Mouse (Mus musculus) embryonic fibroblast, embryonic 13.5 days (primary cell): ENCODE measurements around the gene Pcgf6. TPM values are rescaled to one million over a fixed set of nuclear protein-coding genes. Genes with fewer than 3 reads are reported as not detected.
"Not testable (repeated sequence)": the region's sequence is repeated elsewhere in the genome, so short reads cannot be mapped to it uniquely, and the experiment has no call there.

Experiments
- H3K27ac ChIP-seq: 2 replicates; pipeline ENCODE4 v1.5.1; 2012; ENCODE audit warnings: low read length, control low read depth, inconsistent platforms; ENCODE audit not compliant: insufficient read depth
- H3K4me1 ChIP-seq: 2 replicates; pipeline ENCODE4 v1.6.1; 2011; ENCODE audit warnings: low read length; ENCODE audit not compliant: control insufficient read depth, insufficient read depth
- H3K4me3 ChIP-seq: 2 replicates; pipeline ENCODE4 v1.5.1; 2011; ENCODE audit warnings: mild to moderate bottlenecking, control low read depth, low read length; ENCODE audit not compliant: insufficient read depth
- CTCF ChIP-seq: IDR thresholded peaks from 2 replicates; pipeline ENCODE4 v1.5.1; 2011; ENCODE audit warnings: mild to moderate bottlenecking, control low read depth, low read length, moderate library complexity, borderline replicate concordance; ENCODE audit not compliant: insufficient read depth
- POLR2A ChIP-seq: IDR thresholded peaks from 2 replicates; pipeline ENCODE4 v1.6.1; 2011; ENCODE audit warnings: low read depth, mild to moderate bottlenecking, control low read depth, low read length, moderate library complexity
- polyA plus RNA-seq: library from polyadenylated mRNA; stranded (reverse); fragments of >200 nt; gene quantifications from 2 replicates; pipeline ENCODE4 v1.2.4, GENCODE M21; 2011; ENCODE audit warnings: low read depth; ENCODE audit not compliant: missing spikeins, insufficient read length

The Pcgf6 gene
- polyA plus RNA-seq, 1 experiment = 18.4 TPM

DNA sequence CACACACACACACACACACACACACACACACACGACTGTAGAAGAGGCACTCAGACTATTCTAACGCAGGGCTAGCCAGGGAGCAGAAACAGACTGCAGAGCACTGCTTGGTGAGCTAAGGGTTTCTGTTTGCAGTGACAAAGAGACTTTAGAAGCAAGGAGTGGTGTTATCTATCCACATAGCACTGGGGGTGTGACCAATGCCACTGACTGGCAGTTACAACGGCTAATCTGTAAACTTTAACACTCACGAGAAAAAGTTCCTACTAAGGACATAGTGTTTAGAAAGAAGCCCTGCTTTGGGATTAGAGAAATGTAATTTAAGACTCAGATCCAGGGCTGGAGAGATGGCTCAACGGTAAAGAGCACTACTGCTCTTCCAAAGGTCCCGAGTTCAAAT lies 51.0 kb downstream of the Pcgf6 start:
- no peak overlapping the region for H3K4me3 ChIP-seq
- no peak overlapping the region for H3K27ac ChIP-seq
- H3K4me1 ChIP-seq = no peaks in the 10 kb centered on the region
- TF ChIP-seq POLR2A (no peak), CTCF (no peak)

DNA sequence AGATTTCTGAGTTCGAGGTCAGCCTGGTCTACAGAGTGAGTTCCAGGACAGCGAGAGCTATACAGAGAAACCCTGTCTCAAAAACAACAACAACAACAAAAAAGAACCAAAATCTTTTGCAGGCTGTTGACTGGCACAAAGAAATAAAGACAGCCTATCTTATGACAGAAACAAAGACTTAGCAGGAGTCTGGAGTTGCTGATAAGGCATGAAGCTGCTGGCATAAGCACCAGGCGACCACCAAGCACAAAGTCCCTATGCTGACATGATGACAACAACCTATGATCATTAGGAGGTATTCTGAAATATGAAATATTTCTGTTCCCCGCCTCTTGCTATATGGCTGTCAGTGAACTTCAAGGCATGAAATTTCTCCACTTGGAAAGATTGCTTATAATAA lies 51.8 kb downstream of the Pcgf6 start:
- Histone ChIP-seq H3K4me1 (no peaks in the 10 kb centered on the region), H3K27ac (no peak overlapping the region), H3K4me3 (no peak overlapping the region)
- TF ChIP-seq CTCF (no peak), POLR2A (no peak)

DNA sequence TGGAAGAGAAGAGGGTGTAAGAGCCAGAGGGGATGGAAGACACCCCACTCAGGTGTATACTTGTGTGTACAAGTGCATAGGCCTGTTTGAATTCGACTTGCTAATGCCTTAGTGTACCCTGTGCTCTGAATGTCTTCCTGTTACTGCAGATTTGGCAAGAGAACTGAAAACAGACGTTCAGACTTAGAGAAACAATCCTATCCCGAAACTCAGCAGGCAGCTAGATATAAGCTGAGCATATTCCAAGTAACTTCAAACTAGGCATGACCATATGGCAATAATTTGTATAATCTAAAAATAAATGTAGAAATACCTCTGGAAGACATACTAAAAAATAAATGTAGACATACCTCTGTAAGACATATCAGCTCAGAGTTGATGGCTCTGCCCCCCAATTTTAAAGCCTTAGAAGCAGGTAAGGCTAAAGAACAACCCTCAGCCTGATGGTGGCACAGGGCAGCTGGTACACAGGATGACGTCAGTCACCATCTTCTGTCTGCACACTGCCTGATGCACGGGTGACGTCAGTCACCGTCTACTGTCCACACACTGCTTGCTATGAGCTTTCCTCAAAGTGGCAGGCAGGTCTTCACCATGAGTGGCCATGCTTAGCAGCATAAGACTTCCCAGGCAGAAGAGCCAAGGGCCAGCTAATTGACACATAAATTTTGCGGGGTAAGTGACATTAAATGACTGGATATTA lies 52.4 kb downstream of the Pcgf6 start:
- Histone ChIP-seq H3K4me1 (no peaks in the 10 kb centered on the region), H3K4me3 (no peak overlapping the region), H3K27ac (no peak overlapping the region)
- TF ChIP-seq POLR2A = no peak
- TF ChIP-seq CTCF = no peak

DNA sequence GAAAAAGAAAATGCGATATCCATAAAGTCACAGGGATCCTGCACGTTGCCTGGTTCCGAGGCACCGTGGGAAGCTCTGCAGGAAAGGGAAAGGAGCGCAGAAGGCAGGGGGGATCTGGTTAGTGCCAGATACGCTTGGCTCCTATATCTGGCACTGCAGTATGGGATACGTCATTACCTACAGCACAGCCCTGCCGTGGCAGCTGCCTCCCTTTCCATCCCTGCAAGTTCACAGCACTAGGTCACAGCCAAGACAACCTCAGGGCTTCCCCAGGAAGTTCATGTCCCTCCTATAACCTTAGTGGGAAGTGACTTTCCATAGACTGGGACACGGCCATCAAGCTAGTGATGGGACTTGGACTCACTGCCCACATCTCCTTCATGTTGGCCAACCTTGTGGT lies 54.6 kb downstream of the Pcgf6 start:
- TF ChIP-seq POLR2A (no peak), CTCF (no peak)
- Histone ChIP-seq H3K4me3 (no peak overlapping the region), H3K4me1 (no peaks in the 10 kb centered on the region), H3K27ac (no peak overlapping the region)

DNA sequence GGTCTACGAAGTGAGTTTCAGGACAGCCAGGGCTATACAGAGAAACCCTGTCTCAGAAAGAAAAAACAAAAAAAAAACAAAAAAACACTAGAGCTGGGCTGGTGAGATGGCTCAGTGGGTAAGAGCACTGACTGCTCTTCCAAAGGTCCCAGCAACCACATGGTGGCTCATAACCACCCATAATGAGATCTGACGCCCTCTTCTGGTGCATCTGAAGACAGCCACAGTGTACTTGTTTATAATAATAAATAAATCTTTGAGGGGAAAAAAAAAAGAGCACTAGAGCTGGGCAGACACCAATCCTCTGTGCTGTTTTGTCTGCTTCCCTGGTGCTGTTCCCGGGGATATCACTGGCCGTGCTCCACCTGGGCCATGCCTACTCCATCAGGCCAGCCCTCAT lies 58.4 kb downstream of the Pcgf6 start:
- not testable (repeated sequence) for H3K4me3 ChIP-seq, H3K4me1 ChIP-seq, H3K27ac ChIP-seq

DNA sequence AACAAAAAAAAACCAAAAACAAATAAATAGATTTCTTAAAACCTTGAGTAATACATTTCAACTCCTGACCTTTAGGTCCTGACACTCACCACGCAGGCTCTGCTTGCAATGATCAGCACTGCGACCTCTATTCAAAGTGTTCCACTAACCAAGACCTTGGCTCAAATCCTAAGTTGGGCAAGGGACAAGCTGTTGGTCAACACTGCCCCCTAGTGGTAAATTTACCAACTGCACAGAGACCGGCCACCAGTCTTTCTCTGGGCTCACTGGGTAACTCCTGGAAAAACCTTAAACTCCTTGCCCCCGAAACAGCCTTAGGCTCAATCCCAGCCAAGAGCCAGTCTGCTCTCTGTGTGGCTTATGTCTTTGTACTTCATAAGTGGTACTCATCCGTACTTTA lies 59.6 kb downstream of the Pcgf6 start:
- H3K4me1 ChIP-seq = no peaks in the 10 kb centered on the region
- no peak overlapping the region for H3K27ac ChIP-seq
- no peak overlapping the region for H3K4me3 ChIP-seq
- TF ChIP-seq POLR2A (no peak), CTCF (peak; percentile 52; the same call in 1 of the 2 replicates)

DNA sequence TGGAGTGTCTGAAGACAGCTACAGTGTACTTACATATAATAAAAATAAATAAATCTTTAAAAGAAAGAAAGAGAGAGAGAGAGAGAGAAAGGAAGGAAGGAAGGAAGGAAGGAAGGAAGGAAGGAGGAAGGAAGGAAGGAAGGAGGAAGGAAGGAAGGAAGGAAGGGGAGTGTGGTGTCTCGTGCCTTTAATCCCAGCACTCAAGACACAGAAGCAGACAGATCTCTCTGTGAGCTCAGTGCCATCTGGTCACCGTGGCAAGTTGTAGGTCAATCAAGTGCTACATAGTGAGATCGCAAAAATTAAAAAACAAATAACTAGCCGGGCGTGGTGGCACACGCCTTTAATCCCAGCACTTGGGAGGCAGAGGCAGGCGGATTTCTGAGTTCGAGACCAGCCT lies 60.1 kb downstream of the Pcgf6 start:
- not testable (repeated sequence) for H3K27ac ChIP-seq, H3K4me1 ChIP-seq, H3K4me3 ChIP-seq

DNA sequence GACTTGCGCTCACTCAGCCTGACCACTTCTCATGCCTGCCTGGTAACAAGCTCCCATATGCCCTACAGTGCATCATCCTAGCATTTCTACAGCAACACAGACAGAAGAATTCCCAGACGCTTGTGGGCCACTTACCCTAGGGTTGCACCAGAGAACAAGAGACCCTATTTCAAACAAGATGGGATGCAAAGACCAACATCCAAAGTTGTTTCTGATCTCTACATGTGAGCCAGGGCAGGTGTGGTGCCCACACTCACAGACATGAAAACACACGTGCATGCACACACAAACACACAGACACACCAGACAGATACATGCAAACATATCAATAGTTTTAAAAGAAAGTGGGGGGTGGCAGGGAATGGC lies 60.6 kb downstream of the Pcgf6 start:
- H3K4me1 ChIP-seq = no peaks in the 10 kb centered on the region
- no peak overlapping the region for H3K27ac ChIP-seq
- H3K4me3 ChIP-seq = no peak overlapping the region
- TF ChIP-seq POLR2A (no peak), CTCF (no peak)

DNA sequence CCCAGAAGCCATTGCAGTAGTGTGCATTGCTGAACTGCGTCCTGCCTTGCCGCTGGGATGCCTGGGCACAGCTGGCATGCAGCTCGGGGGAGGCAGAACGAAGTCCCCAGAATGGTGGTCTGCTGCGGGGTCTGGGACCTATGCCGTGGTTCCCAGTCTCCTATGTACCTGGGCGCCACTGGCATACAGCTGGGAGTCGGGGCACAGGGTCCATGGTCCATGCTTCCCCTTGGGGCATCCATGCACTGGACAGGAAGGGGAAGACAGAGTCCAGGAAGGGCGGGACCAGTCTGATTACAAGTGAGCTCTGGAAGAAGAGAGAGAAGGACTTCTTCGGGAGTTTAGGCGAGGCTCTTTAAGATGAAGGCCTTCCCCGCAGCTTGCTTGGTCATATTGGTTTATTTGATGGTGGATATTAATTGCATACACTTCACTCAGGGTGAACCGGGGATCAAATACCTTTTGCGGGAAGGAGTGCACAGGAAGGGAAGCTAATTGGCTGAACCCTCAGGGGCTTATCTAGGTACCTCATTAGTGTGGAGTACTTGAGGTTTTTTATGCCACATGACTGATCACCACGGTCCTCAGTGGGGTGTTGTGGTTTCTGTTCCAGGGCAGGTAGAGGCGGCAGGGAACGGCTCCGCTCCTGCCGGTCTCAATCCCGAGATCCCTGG lies 61.1 kb downstream of the Pcgf6 start:
- H3K4me1 ChIP-seq = no peaks in the 10 kb centered on the region
- H3K27ac ChIP-seq = no peak overlapping the region
- TF ChIP-seq POLR2A (no peak), CTCF (no peak)
- no peak overlapping the region for H3K4me3 ChIP-seq

DNA sequence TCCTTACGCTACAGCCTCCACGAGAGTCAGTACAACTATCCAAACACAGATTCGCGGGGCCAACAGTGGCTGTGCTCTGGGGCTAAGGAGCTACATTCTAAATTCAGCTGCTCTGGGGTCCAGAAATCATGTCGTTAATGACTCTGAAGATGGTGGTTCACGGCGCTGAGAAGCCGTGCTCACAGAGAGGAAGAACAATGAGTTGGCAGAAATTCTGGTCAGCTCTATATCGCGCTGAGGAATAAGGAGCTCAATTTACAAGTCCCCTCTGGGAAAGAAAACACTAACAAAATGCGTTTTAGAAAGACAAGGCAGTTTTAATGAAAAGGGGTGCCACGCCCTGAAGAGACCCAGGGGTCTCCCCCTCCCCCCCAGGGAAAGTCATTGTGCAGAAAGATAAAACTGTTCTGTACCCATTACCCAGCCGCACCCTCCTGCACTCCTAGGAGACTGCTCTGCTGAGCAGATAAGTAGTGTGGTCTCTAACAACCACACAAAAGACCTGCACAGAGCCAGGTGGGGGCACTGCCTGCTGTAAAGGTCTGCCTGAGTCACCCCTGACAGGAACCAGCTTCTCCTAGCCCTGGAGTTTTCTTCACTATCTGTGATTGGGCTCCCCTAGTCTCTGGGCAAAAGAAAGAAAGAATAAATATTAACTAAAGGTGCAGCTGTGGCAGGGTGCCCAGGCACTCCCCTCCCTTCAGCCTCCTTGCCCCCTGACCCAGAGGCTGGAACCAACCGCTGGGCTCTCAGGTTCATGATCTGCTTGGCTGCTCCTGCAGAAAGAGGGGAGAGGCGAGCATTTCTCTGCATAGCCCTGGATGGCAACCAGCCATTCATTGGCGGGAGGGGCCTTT lies 62.2 kb downstream of the Pcgf6 start:
- H3K27ac ChIP-seq = no peak overlapping the region
- no peak overlapping the region for H3K4me3 ChIP-seq
- no peak for TF ChIP-seq POLR2A
- H3K4me1 ChIP-seq = no peaks in the 10 kb centered on the region
